Mouse (Mus musculus): Measurements from ENCODE around the gene Ebna1bp2.

Ebna1bp2 gene

DNA sequence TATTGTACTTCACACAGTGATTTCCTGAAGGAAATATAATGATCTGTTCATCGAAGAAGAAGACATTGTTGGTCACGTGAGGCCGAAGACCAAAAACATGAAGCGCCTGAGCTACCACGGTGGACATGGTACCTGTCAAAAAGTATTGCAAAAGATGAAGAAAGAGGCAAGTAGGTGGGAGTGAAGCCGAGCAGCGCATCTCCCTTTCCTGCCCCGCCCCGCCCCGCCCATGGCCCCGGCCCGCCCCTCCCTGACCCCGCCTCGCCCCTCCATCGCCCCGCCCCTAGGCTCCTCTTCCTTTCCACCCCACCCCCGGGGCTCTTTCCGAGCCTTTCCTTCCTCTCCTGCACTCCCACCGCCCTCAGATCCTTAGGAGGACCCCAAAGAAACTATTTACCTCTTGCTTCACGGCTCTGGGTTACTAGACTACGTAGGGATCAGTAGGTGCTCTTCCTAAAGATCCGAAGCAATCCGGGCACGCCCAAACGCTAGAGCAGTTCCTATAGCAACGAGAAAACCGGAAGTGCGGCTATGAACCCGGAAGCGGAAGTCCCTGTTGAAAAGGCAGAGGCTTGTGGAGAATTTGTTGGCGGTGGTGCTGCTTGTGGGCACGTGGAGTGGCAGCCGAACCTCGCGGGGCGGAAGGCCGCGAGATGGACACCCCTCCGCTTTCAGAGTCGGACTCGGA, at the start of gene Ebna1bp2, which contains the start of gene Cfap57:
TSS of gene Ebna1bp2 (plus strand) at position 521 of the 688 bp plus-strand sequence.
TSS of gene Cfap57 (minus strand) at position 499 of the 688 bp plus-strand sequence.
- DNase-seq = peak; percentile 98

DNA sequence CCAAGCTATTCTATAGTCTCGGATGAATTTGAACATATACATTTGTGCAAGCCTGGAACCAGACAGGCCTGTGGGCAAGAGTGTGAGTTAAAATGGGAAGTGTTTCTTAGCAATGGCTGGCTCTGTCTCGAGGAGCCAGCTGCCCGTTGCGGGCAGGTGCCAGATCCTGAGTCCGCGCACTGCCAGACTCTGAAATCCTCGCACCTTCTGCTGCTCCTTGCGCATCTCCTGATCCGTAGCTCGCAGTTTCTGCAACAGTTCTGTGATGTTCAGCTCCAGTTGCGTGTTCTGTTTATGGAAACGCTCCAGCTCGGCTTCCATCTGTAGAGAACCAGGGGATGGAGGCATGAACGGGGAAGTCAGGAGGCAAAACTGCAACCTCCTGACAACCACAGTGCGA, 49.2 kb upstream of the Ebna1bp2 start:
- no peak for DNase-seq

DNA sequence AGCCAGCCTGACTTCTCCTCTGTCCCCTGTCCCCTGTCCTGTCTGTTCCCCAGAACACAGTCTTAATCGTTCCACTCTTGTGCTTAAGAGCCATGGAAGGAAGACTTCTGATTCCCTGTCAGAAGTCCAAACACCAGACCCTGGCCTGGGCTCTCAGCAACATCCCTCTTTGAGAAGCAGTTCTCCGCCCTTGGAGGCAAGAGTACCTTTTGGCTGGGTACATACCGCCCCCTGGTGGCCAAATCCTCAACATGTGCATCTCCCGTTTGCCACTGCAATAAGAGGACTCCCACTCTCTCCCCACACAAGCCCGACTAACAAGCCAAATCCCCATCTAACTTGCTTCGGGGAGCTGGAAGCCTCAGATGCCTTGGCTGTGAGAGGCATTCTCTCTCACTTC, 44.5 kb upstream of the Ebna1bp2 start:
- peak; percentile 86 for DNase-seq

DNA sequence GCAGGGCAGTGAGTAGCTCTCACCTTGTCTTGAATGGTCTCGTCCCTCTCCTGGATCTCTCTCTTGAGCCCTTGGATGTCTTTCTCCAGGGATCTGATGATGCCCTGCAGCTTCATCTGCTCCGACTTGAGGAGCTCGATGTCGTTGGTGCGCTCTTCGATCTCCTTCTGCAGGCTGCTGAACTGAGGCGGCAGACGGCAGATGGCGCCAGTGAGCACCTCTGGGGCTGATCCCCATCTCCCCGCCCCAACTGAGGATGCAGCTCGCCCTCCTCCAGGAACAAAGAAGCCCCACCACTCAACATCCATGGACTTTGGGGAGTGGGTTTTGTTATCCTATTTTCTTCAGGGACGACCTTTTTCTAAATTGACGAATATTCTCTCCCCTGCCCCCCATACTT, 41.3 kb upstream of the Ebna1bp2 start:
- DNase-seq = peak; percentile 40

DNA sequence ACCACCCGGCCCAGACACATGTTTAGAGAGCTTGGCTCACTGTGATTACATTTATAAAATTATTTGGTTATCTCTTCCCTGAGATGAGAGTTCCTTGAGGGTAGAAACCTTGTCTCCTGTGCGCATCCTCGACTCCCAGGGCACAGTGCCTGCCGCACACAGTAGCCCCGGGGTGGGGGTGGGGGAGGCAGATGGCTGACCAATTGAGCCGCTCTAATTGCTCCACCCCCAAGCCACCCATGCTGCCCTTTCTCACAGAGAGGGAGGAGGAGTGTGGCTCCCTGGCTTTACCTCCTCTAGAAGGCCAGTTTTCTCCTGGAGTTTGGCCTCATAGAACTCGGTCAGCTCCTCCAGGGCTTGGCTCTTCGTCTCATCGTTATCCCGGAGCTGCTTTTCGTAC, 39.1 kb upstream of the Ebna1bp2 start:
- DNase-seq = peak; percentile 82

DNA sequence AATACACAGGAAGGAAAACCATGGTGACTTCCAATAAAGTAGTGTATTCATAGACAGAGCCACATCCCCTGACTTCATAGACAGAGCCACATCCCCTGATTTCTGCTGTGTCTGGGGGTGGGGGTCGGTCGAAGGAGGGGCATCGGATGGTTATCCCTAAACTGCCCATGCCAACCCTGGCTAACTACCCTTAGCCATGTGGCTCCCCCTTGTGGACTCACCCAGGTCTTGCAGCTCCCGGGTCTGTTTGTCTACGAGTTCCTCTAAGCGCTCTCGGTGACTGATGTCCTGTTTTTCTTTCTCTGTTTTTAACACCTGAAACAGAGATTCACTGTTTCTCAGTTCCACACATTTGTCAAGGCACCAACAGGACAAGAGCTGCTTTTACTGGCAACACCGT, 38.0 kb upstream of the Ebna1bp2 start:
- DNase-seq = no peak

DNA sequence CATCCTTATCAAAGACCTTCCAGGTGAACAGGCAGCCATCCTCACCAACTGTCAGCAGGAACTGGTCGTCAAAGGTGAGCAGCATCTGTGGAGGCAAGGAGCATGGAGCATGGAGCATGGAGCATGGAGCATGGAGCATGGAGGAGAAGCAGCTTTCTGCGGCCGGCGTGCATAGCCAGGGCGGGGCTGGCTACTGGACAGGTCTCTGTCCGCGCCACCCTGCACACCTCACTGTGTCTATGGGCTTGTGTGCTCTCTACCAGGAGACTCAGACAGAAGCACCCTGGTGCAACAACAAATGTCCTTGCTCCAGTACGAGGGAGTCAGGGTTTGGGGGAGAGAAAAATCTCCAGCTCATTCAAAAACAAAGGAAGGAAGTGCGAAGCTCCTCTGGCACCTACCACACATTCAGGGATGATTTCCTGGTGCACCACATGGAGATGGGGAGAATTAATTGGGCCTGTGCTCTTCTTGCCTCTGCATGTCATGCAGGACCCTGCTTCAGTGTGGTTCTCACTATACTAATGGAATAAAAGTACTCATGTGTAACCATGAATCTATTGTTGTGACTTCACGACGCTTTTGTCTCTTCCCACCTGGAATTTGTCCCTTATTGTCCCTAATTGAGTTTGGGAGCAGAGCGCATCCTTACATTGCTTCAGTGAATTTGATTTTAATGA, 31.4 kb upstream of the Ebna1bp2 start:
- DNase-seq = peak; percentile 20

DNA sequence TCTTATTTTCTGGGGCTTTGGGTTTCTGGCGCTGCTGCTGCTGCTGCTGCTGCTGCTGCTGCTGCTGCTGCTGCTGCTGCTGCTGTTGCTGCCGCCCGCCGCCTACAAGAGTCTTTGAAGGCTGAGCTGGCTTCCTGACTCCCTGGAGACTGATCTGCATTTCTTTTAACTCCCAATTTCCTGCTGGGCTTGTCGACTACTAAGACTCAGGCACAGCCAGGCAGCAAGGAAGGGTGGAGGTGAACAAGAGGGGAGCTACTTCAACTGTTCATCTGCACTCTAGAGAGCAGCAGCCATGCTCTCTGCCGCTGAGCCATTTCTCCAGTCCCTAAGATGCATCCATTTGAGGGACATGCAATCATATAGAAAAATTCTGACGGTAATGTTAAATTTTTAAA, 30.9 kb upstream of the Ebna1bp2 start:
- DNase-seq = no peak

DNA sequence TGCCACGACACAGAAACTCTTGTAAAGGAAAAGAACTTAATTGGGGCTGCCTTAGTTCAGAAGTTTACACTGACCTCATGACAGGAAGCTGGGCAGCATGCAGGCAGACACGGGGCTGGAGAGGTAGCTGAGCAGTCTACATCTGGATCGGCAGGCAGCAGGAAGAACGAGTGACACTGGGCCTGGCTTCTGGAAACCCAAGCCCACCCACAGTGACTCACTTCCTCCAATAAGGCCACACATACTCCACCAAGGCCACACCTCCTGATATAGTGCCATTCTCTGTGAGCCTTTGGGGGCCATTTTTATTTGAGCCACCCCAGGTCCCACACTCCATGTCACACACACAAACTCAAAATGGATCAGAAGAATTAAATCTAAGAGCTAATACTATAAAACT, 16.5 kb upstream of the Ebna1bp2 start:
- no peak for DNase-seq

DNA sequence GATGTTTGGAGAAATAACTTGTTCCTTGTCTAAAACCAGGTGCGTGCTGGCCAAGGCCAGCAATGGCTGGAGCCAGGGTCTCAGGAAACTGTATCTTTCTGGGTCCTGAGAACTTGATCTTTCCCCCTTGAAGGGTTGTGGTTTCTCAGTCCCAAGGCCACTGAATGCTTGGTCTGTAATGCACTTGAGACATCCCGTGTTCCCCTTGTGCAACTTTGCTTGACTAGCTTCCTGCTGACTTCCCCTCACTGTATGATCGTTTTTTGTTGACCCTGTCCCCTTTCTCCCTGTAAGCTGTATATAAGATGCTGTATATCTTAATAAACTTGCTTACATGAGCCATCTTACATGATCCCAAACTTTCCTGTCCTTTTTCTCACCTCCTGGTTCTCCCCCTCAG, 10.8 kb upstream of the Ebna1bp2 start:
- DNase-seq = no peak

DNA sequence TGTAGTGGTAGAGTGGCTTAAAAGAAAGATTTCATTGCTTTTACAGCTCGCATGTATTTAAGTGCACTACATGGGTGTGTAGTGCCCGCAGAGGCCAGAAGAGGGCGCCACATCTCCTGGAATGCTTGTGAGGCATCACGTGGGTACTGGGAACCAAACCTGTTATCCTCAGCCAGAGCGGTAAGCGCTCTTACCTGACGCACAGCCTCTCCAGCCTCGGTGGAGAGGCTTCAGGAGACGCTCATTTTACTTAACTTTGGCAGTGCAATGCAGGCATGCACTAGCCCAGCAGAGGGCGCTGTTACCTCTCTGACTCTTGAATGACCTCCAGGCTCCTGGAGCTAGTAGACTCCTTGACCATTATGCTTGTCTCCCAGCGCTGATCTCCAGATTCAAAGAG, 8.0 kb upstream of the Ebna1bp2 start:
- DNase-seq = peak; percentile 59

DNA sequence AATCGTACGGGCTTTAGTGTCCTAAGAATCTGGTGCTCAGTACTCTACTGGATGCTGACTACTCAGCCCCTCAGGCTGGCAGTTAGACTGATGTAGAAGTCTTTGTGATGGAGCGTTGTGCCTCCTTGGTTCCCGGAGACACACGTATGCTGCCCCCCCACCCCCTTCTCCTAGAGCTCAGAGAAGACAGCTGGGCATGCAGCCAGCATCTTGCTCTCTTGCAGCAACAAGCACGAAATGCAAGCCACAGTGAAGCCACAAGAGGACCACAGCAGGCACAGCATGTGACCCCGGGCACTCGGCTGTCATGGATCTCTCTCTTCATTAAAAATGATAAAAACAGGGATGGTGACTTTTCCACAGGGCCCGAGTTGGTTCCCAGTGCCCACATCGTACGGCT, 5.2 kb upstream of the Ebna1bp2 start:
- DNase-seq = no peak

DNA sequence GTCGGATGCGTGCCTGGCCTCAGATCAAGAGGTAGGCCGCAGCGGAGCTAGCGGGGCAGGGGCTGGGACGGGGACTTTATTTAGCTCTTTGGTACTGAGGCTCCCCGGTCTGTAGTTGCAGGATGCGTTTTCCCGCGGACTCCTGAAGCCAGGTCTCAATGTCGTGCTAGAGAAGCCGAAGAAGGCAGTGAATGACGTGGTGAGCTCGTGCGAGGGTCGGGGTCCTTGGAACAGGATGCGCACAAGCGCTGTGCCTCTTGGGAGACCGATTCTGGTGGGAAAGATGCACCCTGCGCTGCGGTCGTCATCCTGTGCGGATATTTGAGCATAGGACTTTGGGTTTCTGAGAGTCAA, 345 bp downstream of the Ebna1bp2 start:
- DNase-seq = no peak

DNA sequence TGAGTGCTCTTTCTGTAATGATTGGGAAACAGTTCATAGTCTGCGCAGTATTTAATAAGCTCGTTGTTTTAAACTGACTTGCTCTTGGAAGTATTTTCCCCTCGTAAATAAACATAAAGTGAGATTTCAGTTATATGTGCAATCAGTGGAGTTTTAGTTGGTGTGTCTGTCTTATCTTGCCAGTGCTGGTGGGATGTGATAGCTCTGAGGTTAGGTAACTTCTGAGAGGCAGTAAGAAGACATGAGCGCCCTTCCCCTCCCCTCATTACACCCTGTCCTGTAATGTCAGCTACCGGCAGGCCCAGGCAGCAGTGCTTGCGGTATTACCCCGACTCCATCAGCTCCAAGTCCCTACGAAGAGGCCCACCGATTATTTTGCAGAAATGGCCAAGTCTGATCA, 1.2 kb downstream of the Ebna1bp2 start:
- DNase-seq = no peak

DNA sequence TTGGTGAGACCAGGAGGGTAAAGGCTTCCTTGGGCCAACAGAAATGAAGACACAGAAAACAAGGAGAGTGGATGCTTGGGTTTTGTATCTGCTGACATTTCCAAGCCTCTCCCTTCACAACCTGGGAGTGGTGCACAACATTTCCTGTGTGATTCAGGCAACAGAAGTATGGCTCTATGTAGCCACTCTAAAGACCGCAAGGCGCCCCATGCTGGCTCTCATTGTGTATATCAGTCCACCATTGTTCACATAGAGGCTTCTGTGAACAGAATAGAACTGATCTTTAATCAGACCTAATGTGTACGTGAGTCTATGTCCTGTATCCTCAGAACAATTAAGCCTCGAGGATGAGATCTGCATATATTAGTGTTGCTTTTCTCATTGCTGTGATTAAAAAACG, 9.7 kb downstream of the Ebna1bp2 start:
- DNase-seq = no peak

DNA sequence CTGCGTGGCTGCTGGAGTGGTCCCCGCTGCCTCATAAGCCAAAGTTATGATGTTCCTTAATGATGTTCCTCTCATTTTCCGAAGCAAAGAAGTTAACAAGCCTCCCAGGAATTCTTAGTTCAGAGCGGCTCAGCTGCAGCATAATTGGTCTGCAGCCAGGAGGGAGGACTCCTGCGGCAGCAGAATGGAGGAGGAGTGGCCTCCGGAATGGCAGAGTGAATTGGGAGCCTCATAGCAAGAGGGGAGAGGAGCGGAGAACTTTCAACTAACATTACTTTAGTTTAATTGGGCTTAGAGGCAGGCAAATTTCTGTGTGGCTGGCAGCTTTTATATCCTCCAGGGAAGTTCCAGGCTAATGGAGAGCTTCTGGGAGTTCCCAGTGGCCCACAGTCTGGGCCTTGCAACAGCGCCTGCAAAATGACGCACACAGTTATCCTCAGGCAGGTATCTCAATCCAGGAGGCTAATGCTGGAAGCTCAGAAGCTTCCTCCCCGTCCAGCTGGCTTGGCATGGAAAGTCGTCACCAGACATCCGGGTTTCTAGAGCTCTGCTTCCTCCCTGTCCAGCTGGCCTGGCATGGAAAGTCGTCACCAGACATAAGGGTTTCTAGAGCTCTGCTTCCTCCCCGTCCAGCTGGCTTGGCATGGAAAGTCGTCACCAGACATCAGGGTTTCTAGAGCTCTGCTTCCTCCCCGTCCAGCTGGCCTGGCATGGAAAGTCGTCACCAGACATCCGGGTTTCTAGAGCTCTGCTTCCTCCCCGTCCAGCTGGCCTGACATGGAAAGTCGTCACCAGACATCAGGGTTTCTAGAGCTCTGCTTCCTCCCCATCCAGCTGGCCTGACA, 22.0 kb downstream of the Ebna1bp2 start:
- DNase-seq = peak; percentile 36

DNA sequence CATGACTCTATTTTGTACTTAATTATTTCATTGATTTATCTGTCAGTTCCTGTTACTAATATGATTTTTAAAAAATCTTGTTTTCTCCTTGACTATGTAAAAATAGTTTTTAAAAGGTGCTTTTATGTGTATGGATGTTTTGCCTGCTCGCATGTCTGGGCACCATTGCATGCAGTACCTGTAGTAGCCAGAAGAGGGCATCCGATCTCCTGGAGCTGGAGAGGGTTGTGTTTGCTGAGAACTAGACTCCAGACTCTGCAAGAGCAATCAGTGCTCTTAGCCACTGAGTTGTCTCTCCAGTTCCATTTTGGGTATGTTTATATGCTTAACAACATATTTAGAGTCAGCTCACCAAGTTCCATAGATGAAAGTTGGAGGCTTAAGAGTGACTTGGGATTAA, 24.6 kb downstream of the Ebna1bp2 start:
- DNase-seq = peak; percentile 68

DNA sequence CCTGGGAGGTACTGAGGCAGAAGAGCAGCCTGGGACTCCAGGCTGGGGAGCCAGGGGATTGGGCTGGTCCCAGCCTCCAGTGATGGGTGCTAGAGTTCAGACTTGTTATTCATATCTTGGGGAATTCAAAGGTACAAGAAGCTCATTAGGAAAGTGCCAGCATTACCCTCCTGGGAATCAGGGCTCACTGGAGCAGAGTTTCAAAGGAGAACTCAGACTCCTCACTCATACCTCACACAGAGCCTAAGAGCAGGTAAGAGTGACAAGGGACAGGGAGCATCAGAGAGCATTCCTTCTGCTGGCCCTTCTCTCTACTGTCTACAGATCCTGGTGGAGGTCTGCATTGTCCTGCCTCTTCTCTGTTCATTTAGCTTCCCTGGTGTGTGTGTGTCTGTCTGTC, 38.1 kb downstream of the Ebna1bp2 start, which contains the start of gene Olfr62:
TSS of gene Olfr62 (plus strand) at position 301 of the 400 bp plus-strand sequence.
- DNase-seq = no peak

Data from retina, postnatal 1 day (tissue).